Mouse (Mus musculus): ENCODE data around the gene 6030445D17Rik. TPM values are rescaled to one million over a fixed set of nuclear protein-coding genes. Genes with fewer than 3 reads are reported as not detected.

The 6030445D17Rik gene
- polyA plus RNA-seq, 1 experiment: 0.16 TPM

DNA sequence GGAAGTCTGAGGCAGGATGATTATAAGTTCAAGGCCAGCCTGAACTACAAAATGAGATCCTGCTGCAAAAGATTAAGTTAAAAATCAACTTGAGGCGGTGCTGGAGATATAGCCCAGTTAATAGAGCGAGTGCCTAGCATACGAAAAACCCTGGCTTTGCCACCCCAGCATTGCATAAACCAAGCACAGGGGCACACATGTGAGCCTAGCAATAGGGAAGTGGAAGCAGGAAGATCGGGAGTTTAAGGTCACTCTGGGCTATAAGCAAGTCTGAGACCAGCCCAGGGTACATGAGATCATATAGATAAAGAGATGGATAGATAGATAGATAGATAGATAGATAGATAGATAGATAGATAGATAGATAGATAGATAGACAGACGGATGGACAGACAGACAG, 12.3 kb upstream of the 6030445D17Rik start:
- DNase-seq (ENCODE audit: low read depth in 1 of 2, low spot score in 2 of 2): no peak
- no peak overlapping the region for H3K4me3 ChIP-seq (ENCODE audit: extremely low read depth, insufficient read depth, insufficient read length)
- no peak for TF ChIP-seq POLR2A (IDR thresholded peaks at IDR 0.05; ENCODE audit: low read depth, low read length)
- no peak for TF ChIP-seq CTCF (IDR thresholded peaks at IDR 0.05; ENCODE audit: extremely low read depth, insufficient read depth, insufficient read length, insufficient replicate concordance)
- no peaks in the 10 kb centered on the region for H3K27me3 ChIP-seq (ENCODE audit: control insufficient read depth, insufficient read depth, low read length)
- no peak overlapping the region for H3K27ac ChIP-seq (ENCODE audit: insufficient read depth, low read length)
- no peaks in the 10 kb centered on the region for H3K4me1 ChIP-seq (ENCODE audit: control insufficient read depth, insufficient read depth, insufficient read length)
- 71% methylated on average over 5 of the region's 5 CpGs for WGBS
- no peaks in the 10 kb centered on the region for H3K36me3 ChIP-seq (ENCODE audit: control insufficient read depth, insufficient read depth, low read length)

DNA sequence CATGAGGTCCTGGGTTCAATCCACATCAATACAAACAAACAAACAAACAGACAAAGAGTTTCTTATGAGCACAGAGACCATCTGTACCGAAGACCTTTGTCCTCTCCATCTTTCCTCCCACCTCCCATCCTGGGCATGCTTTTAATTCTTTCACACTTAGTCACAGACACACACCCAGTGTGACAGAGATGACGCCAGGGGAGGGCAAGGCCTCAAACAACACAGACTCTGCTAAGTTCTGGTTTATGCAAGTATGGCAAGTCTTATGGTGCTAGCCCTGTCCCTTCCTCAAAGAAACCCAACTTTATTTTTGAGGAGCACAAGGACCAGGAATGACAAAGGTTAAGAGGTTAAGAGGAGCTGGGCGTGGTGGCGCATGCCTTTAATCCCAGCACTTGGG, 11.8 kb upstream of the 6030445D17Rik start:
- no peak for DNase-seq (ENCODE audit: low read depth in 1 of 2, low spot score in 2 of 2)
- WGBS: 84% methylated on average over 4 of the region's 4 CpGs
- no peak for TF ChIP-seq POLR2A (IDR thresholded peaks at IDR 0.05; ENCODE audit: low read depth, low read length)
- TF ChIP-seq CTCF (IDR thresholded peaks at IDR 0.05; ENCODE audit: extremely low read depth, insufficient read depth, insufficient read length, insufficient replicate concordance): no peak
- Histone ChIP-seq H3K36me3 (ENCODE audit: control insufficient read depth, insufficient read depth, low read length) (no peaks in the 10 kb centered on the region), H3K27me3 (ENCODE audit: control insufficient read depth, insufficient read depth, low read length) (no peaks in the 10 kb centered on the region), H3K4me3 (ENCODE audit: extremely low read depth, insufficient read depth, insufficient read length) (no peak overlapping the region), H3K27ac (ENCODE audit: insufficient read depth, low read length) (no peak overlapping the region), H3K4me1 (ENCODE audit: control insufficient read depth, insufficient read depth, insufficient read length) (no peaks in the 10 kb centered on the region)

DNA sequence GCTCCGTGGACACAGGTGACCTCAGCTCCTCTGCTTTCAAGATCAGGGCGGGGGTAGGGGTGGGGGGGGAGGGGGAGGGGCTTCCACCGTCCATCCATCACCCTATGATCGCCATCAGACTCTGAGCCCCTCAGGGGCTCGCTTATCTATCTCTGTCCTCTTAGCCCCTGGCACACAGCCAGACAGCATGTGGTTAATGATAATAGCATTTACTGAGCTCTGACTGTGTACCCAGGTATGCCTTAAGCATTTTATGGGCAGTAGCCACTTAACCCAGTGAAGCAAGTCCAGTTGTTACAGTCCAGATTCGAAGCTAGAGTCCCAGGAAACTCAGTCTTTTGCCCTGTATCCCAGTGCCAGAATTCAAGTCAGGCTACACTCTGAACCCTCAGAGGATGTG, 10.5 kb upstream of the 6030445D17Rik start:
- Histone ChIP-seq H3K27me3 (ENCODE audit: control insufficient read depth, insufficient read depth, low read length) (no peaks in the 10 kb centered on the region), H3K36me3 (ENCODE audit: control insufficient read depth, insufficient read depth, low read length) (no peaks in the 10 kb centered on the region), H3K27ac (ENCODE audit: insufficient read depth, low read length) (no peak overlapping the region), H3K4me3 (ENCODE audit: extremely low read depth, insufficient read depth, insufficient read length) (no peak overlapping the region), H3K4me1 (ENCODE audit: control insufficient read depth, insufficient read depth, insufficient read length) (no peaks in the 10 kb centered on the region)
- TF ChIP-seq POLR2A (IDR thresholded peaks at IDR 0.05; ENCODE audit: low read depth, low read length) (no peak), CTCF (IDR thresholded peaks at IDR 0.05; ENCODE audit: extremely low read depth, insufficient read depth, insufficient read length, insufficient replicate concordance) (no peak)
- no peak for DNase-seq (ENCODE audit: low read depth in 1 of 2, low spot score in 2 of 2)
- WGBS: 59% methylated on average over 6 of the region's 6 CpGs

DNA sequence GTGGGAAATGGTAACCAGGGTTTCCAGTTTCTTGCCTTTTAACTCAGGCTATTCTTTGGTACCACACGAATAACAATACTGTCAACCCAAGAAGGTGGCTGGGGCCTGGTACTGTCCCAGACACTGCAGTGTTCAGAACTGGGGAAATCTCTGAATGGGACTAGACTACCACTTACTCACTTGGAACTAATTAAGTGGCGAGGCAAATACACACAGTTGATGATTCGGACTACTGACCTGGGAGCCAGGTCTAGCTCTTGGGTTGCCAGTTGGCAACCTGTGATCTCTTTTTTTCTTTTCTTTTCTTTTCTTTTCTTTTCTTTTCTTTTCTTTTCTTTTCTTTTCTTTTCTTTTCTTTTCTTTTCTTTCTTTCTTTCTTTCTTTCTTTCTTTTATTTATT, 9.8 kb upstream of the 6030445D17Rik start:
- TF ChIP-seq POLR2A (IDR thresholded peaks at IDR 0.05; ENCODE audit: low read depth, low read length) (no peak), CTCF (IDR thresholded peaks at IDR 0.05; ENCODE audit: extremely low read depth, insufficient read depth, insufficient read length, insufficient replicate concordance) (no peak)
- no peak overlapping the region for H3K4me3 ChIP-seq (ENCODE audit: extremely low read depth, insufficient read depth, insufficient read length)
- no peak for DNase-seq (ENCODE audit: low read depth in 1 of 2, low spot score in 2 of 2)
- WGBS: 90% methylated on average over 3 of the region's 3 CpGs
- no peaks in the 10 kb centered on the region for H3K4me1 ChIP-seq (ENCODE audit: control insufficient read depth, insufficient read depth, insufficient read length)
- no peaks in the 10 kb centered on the region for H3K36me3 ChIP-seq (ENCODE audit: control insufficient read depth, insufficient read depth, low read length)
- no peaks in the 10 kb centered on the region for H3K27me3 ChIP-seq (ENCODE audit: control insufficient read depth, insufficient read depth, low read length)
- H3K27ac ChIP-seq (ENCODE audit: insufficient read depth, low read length): no peak overlapping the region

DNA sequence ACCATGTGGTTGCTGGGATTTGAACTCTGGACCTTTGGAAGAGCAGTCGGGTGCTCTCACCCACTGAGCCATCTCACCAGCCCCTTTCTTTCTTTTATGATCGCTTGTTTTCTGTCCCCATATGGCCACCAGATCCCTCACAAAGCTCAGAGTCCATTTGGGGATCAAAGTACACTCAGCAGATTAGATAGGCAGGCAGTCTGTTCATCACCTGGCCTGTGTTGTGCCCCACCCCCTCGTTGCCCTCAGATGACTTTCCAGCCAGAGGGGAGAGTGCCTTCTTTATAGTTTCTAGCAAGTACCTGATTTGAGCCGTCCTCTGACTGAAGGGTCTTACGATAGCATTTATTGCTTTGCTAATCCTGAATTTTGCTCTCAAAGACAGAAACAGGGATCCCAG, 9.3 kb upstream of the 6030445D17Rik start:
- H3K4me1 ChIP-seq (ENCODE audit: control insufficient read depth, insufficient read depth, insufficient read length): no peaks in the 10 kb centered on the region
- H3K4me3 ChIP-seq (ENCODE audit: extremely low read depth, insufficient read depth, insufficient read length): no peak overlapping the region
- no peak overlapping the region for H3K27ac ChIP-seq (ENCODE audit: insufficient read depth, low read length)
- no peaks in the 10 kb centered on the region for H3K27me3 ChIP-seq (ENCODE audit: control insufficient read depth, insufficient read depth, low read length)
- WGBS: 80% methylated on average over 5 of the region's 5 CpGs
- no peaks in the 10 kb centered on the region for H3K36me3 ChIP-seq (ENCODE audit: control insufficient read depth, insufficient read depth, low read length)
- DNase-seq (ENCODE audit: low read depth in 1 of 2, low spot score in 2 of 2): no peak
- no peak for TF ChIP-seq CTCF (IDR thresholded peaks at IDR 0.05; ENCODE audit: extremely low read depth, insufficient read depth, insufficient read length, insufficient replicate concordance)
- no peak for TF ChIP-seq POLR2A (IDR thresholded peaks at IDR 0.05; ENCODE audit: low read depth, low read length)

DNA sequence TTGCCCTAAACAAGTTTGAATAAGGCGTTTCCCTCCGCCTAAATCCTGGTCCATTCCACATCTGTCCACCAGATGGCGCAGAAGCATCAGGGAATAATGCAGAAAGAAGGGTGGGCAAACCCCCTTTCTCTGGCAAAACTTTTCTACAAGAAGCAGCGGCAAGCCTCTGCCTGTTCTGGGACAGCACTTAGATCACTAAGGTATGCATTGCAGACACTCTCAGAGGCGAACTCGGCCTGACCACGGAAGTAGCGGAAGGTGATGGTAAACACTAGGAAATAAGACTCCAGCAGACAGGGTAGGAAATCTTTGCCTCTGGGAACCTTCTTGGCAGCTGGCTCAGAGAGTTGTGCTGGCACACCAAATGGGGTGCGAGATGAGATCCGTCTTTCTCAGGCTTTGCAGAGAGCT, 7.2 kb upstream of the 6030445D17Rik start:
- Histone ChIP-seq H3K27me3 (ENCODE audit: control insufficient read depth, insufficient read depth, low read length) (no peaks in the 10 kb centered on the region), H3K4me3 (ENCODE audit: extremely low read depth, insufficient read depth, insufficient read length) (0 out of 2 replicates have a peak overlapping the region, but pooled peaks have one; percentile 8), H3K36me3 (ENCODE audit: control insufficient read depth, insufficient read depth, low read length) (no peaks in the 10 kb centered on the region), H3K27ac (ENCODE audit: insufficient read depth, low read length) (no peak overlapping the region), H3K4me1 (ENCODE audit: control insufficient read depth, insufficient read depth, insufficient read length) (no peaks in the 10 kb centered on the region)
- peak in 1 of 2 experiments; percentile 42 for DNase-seq (ENCODE audit: low read depth in 1 of 2, low spot score in 2 of 2)
- TF ChIP-seq CTCF (IDR thresholded peaks at IDR 0.05; ENCODE audit: extremely low read depth, insufficient read depth, insufficient read length, insufficient replicate concordance): peak; percentile 86; the same call in 1 of the 2 replicates
- no peak for TF ChIP-seq POLR2A (IDR thresholded peaks at IDR 0.05; ENCODE audit: low read depth, low read length)
- 12% methylated on average over 10 of the region's 10 CpGs for WGBS

DNA sequence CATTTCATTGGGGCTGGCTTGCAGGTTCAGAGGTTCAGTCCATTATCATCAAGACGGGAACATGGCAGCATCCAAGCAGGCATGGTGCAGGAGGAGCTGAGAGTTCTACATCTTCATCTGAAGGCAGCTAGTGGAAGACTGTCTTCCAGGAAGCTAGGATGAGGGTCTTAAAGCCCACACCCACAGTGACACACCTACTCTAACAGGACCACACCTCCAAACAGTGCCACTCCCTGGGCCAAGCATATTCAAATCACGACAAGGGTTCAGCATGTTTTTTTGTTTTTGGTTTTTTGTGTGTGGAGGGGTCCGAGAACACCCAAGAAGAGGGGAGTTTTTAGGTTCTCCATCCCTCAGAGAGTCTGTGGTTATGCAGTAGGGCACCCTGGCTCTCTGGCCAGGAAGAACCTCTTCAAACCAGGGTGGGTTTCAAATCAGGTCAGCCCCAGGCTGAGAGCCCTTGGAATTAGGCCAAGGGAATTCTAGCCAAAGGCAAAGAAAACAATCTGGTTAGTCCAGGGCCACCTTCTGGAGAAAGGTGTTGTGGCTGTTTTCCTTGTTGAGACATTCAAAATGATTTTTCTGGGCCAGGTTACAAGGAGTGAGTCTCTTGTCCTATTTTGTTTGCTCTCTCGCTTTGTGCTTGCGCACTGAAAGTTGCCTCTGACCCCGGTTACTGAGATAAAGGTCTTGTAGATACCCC, 5.4 kb upstream of the 6030445D17Rik start:
- Histone ChIP-seq H3K36me3 (ENCODE audit: control insufficient read depth, insufficient read depth, low read length) (no peaks in the 10 kb centered on the region), H3K4me3 (ENCODE audit: extremely low read depth, insufficient read depth, insufficient read length) (no peak overlapping the region), H3K27ac (ENCODE audit: insufficient read depth, low read length) (no peak overlapping the region), H3K27me3 (ENCODE audit: control insufficient read depth, insufficient read depth, low read length) (no peaks in the 10 kb centered on the region), H3K4me1 (ENCODE audit: control insufficient read depth, insufficient read depth, insufficient read length) (no peaks in the 10 kb centered on the region)
- DNase-seq (ENCODE audit: low read depth in 1 of 2, low spot score in 2 of 2): no peak
- 87% methylated on average over 6 of the region's 6 CpGs for WGBS
- TF ChIP-seq CTCF (IDR thresholded peaks at IDR 0.05; ENCODE audit: extremely low read depth, insufficient read depth, insufficient read length, insufficient replicate concordance) (no peak), POLR2A (IDR thresholded peaks at IDR 0.05; ENCODE audit: low read depth, low read length) (no peak)
